Mouse (Mus musculus): ENCODE measurements at regions not wholly inside any gene's neighbourhood (a gene's known extent, or its start where the extent isn't known, plus 50 kb on each side); places are given as distances from the start of the nearest gene placed in this dataset.

GRCm38 (mm10) chr16:21353111-21353510 lies 69.8 kb upstream of the Vps8 start:
- TF ChIP-seq CTCF (IDR thresholded peaks at IDR 0.05; ENCODE audit: borderline replicate concordance, insufficient read depth, low read length) = no peak
- no peak for TF ChIP-seq POLR2A (IDR thresholded peaks at IDR 0.05; ENCODE audit: low read depth, low read length)
